Mouse (Mus musculus): ENCODE data around the gene Slc9a3r1.

DNA sequence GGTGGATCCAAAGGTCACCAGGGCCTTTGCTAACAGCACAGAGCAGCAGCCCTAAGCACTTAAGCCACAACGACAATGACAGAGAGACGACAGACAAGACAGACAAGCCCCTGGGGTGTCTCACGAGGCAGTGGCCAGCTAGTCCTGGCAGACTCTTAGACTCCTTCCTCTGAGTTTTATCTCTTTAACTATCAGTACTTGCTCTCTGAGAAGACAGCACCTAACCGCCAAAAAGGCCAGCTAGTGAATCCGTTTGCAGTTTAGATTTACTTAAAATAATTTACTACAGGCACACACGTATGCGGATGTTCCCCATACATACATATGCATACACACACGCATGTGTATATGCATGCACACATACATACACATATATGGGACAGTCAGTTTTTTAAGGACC is 34.4 kb downstream of the Slc9a3r1 start:
- TF ChIP-seq CTCF (IDR thresholded peaks at IDR 0.05; ENCODE audit: borderline replicate concordance, extremely low read depth, insufficient read depth, insufficient read length) (no peak), POLR2A (IDR thresholded peaks at IDR 0.05; ENCODE audit: borderline replicate concordance, extremely low read depth, insufficient read depth, insufficient read length, poor library complexity, severe bottlenecking) (no peak)
